Mouse (Mus musculus): ENCODE measurements around the gene Pex6. TPM values are rescaled to one million over a fixed set of nuclear protein-coding genes. Genes with fewer than 3 reads are reported as not detected.
"Not testable (repeated sequence)": the region's sequence is repeated elsewhere in the genome, so short reads cannot be mapped to it uniquely, and the experiment has no call there.

The Pex6 gene
- total and polyA plus RNA-seq, 3 experiments = 13.7 to 31.8 (median 26.5) TPM

DNA sequence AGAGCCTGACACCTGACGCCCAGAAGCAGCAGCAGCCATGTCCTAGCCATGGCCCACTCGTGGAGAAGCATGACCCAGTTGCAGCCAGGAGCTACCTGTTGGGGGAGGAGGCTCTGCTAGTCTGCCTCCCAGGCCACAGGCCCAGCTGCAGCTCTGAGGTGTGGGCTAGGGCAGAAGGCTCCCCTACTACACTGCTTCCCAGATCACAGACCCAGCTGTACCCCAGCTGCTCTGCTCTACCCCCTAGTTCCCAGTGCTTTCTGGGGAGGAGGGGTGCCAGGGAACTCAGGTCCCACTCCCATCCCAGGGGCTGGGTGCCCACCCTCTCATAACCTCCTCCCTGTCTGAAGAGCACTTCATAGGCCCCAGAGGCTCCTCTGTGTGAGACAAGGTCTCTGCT, 52.3 kb downstream of the Pex6 start, which contains the start of gene Ptcra:
Ptcra (minus strand) TSS at position 169 of the 400 bp plus-strand sequence.
- Histone ChIP-seq H3K4me1 (ENCODE audit: control insufficient read depth in 1 of 2, insufficient read depth in 2 of 2) (peaks cover 10 to 23% of the 10 kb centered on the region in 2 experiments), H3K79me2 (replicated peaks; ENCODE audit: control insufficient read depth, extremely low read depth, insufficient read depth, poor library complexity, severe bottlenecking) (no peaks in the 10 kb centered on the region), H3K27me3 (replicated peaks) (no peaks in the 10 kb centered on the region), H3K9me3 (replicated peaks; ENCODE audit: low read length) (no peaks in the 10 kb centered on the region), H3K4me2 (ENCODE audit: insufficient read depth, low read depth, poor library complexity, severe bottlenecking) (no peak within 1 kb of the TSS), H3K36me3 (replicated peaks in 1 of 2; ENCODE audit: control insufficient read depth in 1 of 2, insufficient read depth in 1 of 2, low read length in 1 of 2) (no peaks in the 10 kb centered on the region), H3K9ac (ENCODE audit: insufficient read depth, low read depth) (no peak within 1 kb of the TSS), H3K27ac (ENCODE audit: insufficient read depth, low read depth) (no peak within 1 kb of the TSS), H3K4me3 (replicated peaks in 1 of 3; ENCODE audit: low read depth in 2 of 3, low read length in 2 of 3, poor library complexity in 1 of 3) (no peak within 1 kb of the TSS)
- in situ Hi-C loops (cut with MboI; ENCODE audit: low pct_ligation_motif_present, low pct_unique_long_range_greater_than_20kb, low sequenced_read_pairs) (no loop called here), dilution Hi-C loops (cut with MboI; ENCODE audit: extremely low pct_ligation_motif_present, extremely low pct_unique_long_range_greater_than_20kb, low sequenced_read_pairs) (no loop called here)
- DNase-seq (ENCODE audit: extremely low read depth) = no peak
- TF ChIP-seq CHD1 (IDR thresholded peaks at IDR 0.05; ENCODE audit: low read depth, low read length) = no peak
- no peak for TF ChIP-seq POLR2AphosphoS2 (IDR thresholded peaks at IDR 0.05; ENCODE audit: low read depth, low read length)
- no peak for TF ChIP-seq ETS1 (conservative IDR thresholded peaks at IDR 0.05; ENCODE audit: low read depth, low read length)
- TF ChIP-seq EP300 (IDR thresholded peaks at IDR 0.05; ENCODE audit: low read length) = no peak
- TF ChIP-seq IRF4 (IDR thresholded peaks at IDR 0.05; ENCODE audit: low read depth, low read length) = no peak
- no peak for TF ChIP-seq E2F4 (IDR thresholded peaks at IDR 0.05; ENCODE audit: insufficient replicate concordance, low read depth, low read length)
- TF ChIP-seq MEF2A (IDR thresholded peaks at IDR 0.05; ENCODE audit: borderline replicate concordance, low read depth, low read length) = no peak
- TF ChIP-seq ZMIZ1 (IDR thresholded peaks at IDR 0.05; ENCODE audit: low read depth, low read length) = no peak
- no peak for TF ChIP-seq UBTF (IDR thresholded peaks at IDR 0.05; ENCODE audit: low read depth, low read length)
- no peak for TF ChIP-seq JUN (IDR thresholded peaks at IDR 0.05; ENCODE audit: insufficient read depth, low read depth, low read length)
- no peak for TF ChIP-seq MYC (IDR thresholded peaks at IDR 0.05; ENCODE audit: low read depth, low read length)
- no peak for TF ChIP-seq PAX5 (IDR thresholded peaks at IDR 0.05; ENCODE audit: low read length)
- TF ChIP-seq CHD2 (IDR thresholded peaks at IDR 0.05; ENCODE audit: low read length) = no peak
- no peak for TF ChIP-seq MAFK (IDR thresholded peaks at IDR 0.05; ENCODE audit: insufficient replicate concordance, low read length)
- no peak for TF ChIP-seq KAT2A (IDR thresholded peaks at IDR 0.05; ENCODE audit: insufficient replicate concordance, low read length)

DNA sequence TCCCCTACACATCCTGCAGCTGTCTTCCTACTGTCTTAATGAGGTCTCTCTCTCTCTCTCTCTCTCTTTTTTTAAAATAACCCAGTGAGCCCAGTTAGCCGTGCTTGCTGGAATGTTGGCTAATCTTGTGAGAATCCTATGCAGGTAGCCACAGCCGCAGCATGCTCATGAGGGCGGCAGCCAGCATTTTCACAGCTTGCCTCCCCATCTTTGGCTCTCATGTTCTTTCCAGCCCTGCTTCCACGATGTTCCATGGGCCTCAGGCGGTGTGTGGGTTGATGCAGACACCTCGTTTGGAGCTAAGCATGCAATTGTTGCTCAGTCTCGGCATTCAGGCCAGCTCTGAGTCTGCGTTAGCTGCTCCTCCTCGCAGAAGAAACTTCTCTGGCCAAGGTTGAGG, 53.7 kb downstream of the Pex6 start:
- peaks cover 10 to 25% of the 10 kb centered on the region in 2 experiments for H3K4me1 ChIP-seq (ENCODE audit: control insufficient read depth in 1 of 2, insufficient read depth in 2 of 2)
- H3K4me2 ChIP-seq (ENCODE audit: insufficient read depth, low read depth, poor library complexity, severe bottlenecking); H3K27ac ChIP-seq (ENCODE audit: insufficient read depth, low read depth); in situ Hi-C loops (cut with MboI; ENCODE audit: low pct_ligation_motif_present, low pct_unique_long_range_greater_than_20kb, low sequenced_read_pairs); H3K27me3 ChIP-seq (replicated peaks); H3K79me2 ChIP-seq (replicated peaks; ENCODE audit: control insufficient read depth, extremely low read depth, insufficient read depth, poor library complexity, severe bottlenecking); H3K9me3 ChIP-seq (replicated peaks; ENCODE audit: low read length); H3K4me3 ChIP-seq (replicated peaks in 1 of 3; ENCODE audit: low read depth in 2 of 3, low read length in 2 of 3, poor library complexity in 1 of 3); H3K9ac ChIP-seq (ENCODE audit: insufficient read depth, low read depth); dilution Hi-C loops (cut with MboI; ENCODE audit: extremely low pct_ligation_motif_present, extremely low pct_unique_long_range_greater_than_20kb, low sequenced_read_pairs); DNase-seq (ENCODE audit: extremely low read depth); H3K36me3 ChIP-seq (replicated peaks in 1 of 2; ENCODE audit: control insufficient read depth in 1 of 2, insufficient read depth in 1 of 2, low read length in 1 of 2): not testable (repeated sequence)

Measured in CH12.LX (cell line).